Mouse (Mus musculus) ZHBTc4 (cell line): ENCODE data around the gene Angptl2.
A peak's percentile ranks its signal among the peaks of the same experiment; 100 is the strongest.

Source experiments
- DNase-seq: peaks from one replicate; pipeline ENCODE4 v3.0.0-alpha.2; 2011; ENCODE audit warnings: low read depth, low spot score

Gene Angptl2

DNA sequence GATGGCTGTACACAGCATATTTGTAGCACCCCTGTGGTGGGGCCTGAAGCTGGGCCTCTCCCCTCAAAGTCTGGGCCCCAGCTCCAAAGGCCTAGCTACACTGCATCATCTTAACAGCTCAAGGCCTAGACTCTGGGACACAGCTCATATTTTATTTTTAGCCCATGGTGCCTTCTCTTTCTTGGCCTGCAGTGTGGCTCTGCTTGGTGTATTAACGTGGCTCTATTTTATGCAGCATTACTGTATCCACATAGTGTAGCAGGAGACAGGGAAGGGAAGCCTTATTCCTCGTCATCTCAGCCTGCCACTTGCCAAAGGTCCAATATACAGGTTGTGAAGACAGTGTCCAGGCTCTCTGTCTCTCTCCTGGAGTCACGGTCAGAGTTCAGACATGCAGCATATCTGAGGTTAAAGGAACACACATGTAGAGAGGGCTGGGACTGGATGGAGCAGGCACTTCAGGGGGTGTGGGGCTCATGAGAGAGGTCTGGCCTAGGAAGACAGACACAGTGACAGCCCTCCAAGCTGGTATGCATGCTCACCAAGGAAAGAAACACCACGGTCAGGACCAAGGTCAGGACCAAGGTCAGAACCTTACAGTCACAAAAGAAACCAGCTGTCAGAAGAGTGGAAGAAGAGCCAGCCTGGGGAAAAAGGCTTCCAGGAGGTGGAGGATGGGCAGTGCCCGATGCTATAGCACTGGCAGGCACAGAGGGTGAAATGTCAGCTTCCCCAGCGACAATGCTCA lies 52.7 kb downstream of the Angptl2 start:
- peak; percentile 33 for DNase-seq

DNA sequence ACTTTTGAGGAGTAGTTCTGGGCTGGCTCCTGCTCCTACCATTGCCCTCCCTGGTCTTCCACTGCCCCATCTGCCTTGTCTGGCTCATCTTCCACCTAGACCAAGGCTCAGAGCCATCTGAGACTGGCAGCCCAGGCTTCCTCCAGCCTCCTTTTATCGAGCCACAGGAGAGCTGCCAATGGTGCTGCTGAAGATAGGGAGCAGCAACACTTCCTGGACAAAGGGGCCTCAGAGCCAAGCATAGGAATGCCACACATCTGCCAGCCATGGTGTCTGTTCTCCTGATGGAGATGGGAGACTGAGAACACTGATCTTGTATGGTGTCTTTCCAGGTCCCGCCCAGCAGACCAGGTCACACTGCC lies 53.2 kb downstream of the Angptl2 start:
- no peak for DNase-seq

DNA sequence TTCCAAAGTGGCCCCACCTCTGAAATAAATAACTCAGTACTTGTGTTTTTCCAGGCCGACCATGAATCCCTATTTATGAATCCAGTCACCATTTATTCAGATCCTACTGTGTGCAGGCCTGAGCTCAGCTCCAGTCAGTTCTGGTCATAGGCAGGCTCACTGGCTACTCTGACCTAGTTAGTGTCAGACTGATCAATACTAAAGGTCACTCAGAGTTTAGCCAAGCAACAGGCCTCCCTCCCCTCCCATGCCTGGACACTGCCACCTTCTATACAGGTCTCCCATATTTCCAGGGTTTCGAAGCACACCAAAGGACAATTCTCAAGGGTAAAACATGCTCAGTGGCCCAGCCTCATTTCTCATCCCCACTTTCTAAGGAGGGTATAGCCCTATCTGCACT lies 54.7 kb downstream of the Angptl2 start:
- DNase-seq: no peak

DNA sequence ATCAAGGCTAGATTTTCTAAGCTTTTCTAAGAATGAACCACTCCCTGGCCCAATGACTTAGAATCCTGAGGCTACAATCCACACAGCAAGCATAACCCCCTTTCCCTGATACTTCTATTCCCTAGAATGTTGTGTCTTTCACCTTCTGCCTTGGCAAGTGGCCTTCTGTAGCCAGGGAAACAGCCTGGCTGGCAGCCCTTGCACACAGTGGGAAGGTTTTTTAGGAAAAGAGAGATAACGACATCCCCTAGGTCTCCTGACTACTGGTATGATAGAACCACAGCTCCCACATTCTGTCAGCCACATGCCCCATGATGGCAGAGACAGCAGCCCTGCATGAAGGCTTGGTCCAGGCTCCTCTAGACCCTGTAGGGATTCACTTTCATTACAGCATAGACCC lies 55.6 kb downstream of the Angptl2 start:
- no peak for DNase-seq

DNA sequence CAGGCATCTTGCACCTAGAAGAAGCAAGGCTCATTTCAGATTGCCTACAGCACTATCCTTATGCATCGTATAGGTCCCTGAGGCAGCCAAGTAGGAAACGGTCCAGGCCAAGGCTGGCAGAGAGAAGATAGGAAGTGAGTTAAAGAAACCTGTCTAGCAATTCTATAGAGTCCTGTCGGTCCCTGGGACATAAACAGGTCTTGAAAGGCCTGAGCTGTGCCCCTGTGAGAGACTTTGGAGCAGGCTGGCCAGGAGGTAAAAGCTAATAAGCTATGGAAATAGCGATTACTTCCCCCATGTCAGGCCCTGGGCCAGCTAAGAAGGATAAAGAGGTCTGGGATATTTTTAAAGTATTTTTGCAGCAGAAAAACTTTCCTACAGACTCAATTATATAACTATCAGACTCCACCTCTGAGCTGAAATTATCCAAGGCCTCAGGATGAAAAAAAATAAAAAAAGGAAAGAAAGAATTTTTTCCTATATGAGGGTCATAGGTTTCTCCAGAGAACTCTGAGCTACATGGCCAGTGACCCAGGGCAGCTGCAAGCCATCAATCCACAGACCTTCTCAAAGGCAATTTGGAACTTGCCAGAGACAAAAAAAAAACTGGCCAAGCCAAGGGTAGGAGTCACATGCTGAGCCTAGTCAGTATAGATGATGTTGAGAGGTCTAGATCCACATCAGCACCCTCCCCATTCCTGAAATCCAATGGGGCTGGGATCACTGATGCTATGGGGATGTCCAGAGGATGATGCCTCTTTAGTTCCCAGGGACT lies 57.0 kb downstream of the Angptl2 start:
- DNase-seq: no peak

DNA sequence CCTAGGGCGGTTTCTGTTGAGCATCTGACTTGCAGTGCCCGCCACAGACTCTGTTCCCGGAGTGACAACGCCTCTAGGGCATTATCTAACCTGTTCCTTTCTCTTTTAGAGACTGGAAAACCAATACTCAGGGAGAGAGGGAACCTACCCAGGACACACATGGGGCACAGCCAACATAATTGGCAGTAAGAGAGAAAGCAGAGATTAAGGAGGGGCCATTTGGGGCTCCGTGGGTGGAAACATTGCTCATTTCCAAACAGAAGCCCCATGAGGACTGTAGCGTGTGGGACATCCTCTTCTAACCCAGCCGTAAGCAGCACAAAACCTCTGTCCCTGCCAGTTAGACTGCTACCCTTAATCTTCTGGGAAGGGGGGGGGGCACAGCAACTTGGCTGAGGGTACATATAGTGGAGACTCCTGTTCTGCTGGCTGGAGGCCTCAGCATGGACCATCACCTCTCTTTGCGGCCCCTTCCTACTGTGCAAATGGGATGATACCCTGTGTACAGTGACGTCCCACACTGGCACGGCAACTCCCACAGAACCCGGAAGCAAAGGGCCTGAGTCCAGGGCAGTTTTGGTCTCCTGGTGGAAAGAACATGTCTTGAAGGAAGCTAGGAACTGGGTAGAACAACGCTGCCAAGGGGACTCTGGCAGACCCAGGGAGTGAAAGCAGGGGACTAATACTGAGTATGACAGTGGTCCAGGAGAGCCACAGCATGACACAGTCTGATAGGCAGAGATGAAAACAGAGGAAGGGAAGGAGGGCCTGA lies 59.0 kb downstream of the Angptl2 start:
- DNase-seq: no peak

DNA sequence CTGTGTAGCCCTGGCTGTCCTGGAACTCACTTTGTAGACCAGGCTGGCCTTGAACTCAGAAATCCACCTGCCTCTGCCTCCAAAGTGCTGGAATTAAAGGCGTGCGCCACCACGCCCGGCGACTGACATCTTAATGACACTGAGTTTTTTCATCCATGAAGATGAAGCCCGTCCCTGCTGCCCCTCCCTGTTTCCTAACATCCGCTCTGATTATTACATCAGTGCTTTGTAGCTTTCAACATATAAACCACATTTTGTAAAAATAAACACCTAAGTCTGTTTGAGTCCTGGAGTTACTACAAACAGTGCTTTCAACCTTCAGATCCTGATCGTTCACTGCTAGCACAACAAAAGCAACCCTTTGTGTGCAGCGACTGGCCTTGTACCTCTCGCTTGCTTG lies 63.9 kb downstream of the Angptl2 start:
- DNase-seq: no peak

DNA sequence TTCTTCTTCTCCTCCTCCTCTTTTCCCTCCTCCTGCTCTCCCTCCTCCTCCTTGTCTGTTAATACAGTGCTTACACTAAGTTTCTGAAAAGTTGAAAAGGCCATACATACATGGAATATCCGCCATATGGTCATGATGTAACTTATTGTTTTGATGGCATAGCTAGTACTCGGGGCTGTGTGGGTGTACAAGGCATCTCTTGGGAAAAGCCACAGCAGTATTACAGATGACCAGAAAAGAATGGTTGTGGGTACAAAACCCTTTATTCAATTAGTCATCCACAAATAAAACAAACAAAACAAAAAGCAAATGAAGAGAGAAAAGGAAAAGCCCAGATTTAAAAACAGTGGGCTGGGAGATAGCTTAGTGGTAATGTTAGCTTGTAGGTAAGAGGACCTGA lies 64.7 kb downstream of the Angptl2 start:
- DNase-seq: no peak

DNA sequence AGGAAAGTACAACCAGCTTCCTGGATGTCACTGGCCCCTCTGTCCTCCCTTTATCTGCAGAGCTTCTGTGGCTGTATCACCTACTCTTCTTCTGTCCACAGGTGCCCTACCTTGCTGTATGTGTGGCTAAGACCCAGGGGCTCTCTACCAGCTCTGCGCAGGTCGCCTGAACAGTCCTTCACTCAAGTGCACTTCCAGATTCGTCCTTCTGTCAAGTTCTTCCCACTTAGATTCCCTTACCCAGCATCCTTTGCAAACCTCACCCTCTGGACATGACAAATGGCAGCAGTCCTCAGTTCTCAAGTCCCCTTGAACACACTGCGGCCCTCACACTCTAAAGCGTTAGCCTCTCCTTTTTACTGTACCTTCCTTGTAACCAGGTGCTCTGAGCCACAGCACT lies 65.9 kb downstream of the Angptl2 start:
- no peak for DNase-seq

DNA sequence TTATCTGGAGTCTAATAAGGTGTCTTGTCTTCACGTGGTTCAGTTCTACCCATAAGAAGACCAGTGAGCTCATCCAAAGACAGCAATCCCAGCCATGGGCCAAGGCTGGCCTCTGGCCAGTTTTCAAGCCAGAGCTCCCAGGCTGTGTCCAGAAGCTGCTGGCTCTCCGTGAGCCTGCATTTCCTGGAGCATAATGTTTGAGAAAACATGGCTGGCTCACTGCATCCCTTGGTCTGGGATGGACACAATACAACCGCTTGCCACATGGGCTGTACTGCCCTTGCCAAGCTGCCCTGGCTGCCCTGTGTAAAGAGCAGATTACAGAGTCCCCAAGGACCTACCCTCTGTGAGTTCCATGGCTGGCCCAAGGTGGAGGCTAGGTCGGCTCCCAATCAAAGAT lies 67.0 kb downstream of the Angptl2 start:
- DNase-seq: no peak

DNA sequence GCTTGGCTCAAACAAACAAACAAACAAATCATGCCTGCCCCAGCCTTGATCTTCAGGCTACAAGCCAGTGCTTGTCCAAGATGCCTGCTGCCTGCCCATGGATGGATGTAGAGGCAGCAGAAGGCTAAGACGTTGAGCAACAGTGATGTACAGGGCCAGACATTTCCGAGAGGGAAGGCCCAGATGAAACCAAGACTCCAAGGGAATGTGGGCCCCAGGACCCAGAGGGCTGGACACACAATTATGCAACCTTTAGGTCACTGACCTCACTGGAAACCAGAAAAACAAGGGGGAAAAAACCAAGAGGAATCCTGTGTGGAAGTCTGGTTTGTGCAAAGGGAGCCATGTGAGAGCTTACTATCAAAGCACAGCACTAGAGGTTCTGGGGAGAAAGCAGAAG lies 67.8 kb downstream of the Angptl2 start:
- no peak for DNase-seq

DNA sequence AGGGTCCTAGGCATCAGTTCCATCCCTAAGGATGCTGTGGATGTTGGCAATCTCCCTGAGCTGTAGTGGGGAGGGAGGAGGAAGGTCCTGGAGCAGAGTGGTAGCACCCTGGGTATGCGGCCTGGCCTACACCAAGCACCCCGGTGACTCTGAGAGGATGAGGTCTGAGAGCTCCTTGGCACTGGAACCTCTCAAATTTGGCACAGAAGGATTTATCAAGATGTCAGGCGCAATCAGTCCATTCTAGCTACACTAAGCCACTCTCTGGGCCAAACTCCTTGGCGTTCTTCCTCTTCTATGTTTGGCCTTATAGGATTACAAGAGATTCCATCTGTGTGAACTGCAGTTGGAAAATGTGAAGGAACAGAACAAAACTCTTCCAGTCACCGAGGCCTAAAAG lies 73.0 kb downstream of the Angptl2 start:
- DNase-seq: no peak

DNA sequence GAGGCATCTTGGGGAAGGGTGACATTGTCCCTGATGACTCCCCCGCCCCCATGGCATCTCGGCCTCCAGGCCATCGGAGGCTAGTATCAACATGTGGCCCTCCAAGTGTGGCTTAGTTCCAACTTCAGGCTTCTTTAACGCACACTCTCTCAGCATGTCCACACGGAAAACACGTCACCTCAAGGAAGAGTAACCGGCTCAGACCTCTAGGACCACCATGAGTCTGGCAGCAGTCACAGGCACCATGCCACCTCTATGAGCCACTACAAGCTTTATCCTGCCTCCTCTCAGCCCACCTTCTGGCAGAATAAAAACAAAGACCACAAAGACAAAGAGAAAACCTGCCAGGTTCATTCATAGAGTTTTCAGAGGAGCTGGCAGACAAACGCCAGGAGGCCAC lies 74.6 kb downstream of the Angptl2 start:
- no peak for DNase-seq

DNA sequence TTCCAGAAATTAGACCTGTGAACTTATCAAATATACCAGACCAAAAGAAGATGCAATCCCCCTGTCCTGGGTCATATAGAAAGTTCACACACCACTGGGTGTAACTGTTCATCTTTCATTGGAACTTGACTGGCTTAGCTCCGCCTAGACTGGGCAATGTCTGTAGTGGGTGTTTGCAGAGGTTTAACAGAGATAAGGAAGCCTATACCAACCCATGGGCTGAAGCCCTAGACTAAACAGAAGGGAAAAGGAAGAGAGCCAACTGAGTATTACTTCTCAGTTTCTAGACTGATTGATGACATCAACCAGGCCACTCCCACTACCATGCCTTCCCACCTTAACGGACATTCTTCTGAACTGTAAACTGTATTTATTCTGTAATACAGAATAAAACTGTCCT lies 76.2 kb downstream of the Angptl2 start:
- DNase-seq: no peak

DNA sequence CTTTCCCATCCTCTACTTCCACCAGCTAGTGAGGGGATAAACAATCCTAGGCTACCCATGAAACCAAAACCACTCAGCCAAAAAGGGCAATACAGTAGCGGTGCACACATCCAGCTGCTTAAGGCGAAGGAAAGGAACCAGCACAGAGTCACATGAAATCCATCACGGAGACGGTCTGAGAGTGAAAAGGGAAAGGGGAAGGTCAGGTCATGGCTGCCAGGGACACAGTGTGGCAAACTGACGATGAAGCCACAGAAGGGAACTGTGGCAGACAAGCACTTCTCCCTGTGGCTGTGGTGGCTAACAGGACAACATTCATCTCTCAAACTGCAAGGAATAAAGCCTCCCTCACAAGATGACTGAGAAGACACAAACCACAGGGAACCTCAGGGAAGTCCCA lies 79.2 kb downstream of the Angptl2 start:
- DNase-seq: no peak
